Mouse (Mus musculus): Measurements from ENCODE around the gene Arnt.

The Arnt gene

DNA sequence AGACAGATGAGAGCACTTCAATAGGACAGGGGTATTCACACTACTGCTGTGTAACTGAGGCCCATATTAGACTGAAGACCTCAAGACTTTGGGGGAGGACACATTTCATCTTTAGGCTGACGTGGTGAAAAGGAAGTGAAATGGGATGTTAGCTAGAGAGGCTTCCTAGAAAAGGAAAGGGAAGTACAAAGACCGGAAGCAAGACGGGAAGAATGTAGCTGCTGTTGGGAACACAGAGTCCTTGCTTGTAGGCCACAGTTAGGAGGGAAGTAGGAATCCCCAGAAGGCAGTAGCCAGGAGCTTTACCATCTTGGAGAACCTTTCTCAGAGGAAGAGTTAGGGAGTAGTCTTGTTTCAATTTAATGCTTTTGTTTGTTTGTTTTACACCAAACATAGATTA lies 23.6 kb downstream of the Arnt start:
- DNase-seq (ENCODE audit: low spot score), result no peak

DNA sequence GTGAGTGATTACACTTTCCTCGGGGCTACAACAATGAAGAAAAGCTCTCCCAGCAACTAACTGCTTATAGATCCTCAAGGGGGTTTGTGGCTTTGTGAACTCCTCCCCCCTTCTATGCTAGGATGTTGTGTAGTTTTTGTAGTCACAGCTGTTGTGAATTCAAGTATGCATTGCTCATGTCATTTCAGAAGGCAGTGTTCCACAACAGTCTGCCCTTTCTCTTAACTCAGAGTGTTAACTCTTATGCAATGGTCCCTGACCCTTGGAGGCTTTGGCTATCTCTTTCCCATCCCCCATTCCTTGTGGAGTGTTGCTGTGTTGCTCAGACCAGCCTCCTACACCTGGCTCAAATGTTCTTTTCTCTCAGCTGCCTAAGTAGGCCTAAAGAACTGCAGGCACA lies 25.2 kb downstream of the Arnt start:
- DNase-seq (ENCODE audit: low spot score), result no peak

DNA sequence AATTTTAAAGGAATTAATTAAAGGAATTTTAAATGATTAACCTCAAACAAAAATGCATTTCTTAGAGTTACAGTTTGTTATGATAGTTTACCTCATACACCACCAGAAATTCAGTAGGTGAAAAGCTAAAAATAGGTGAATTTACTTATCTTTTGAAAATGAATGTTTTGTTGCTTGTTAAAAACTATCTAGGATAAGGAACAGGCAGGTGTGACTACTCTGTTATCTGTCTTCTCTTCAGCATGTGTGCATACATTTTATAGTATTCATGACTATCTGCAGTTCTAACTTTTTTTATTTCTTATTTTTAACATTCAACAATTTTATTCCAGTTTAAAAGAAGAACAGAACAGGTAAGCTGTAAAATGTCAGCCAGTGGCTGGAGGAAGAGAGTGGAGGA lies 29.7 kb downstream of the Arnt start:
- DNase-seq (ENCODE audit: low spot score), result no peak

DNA sequence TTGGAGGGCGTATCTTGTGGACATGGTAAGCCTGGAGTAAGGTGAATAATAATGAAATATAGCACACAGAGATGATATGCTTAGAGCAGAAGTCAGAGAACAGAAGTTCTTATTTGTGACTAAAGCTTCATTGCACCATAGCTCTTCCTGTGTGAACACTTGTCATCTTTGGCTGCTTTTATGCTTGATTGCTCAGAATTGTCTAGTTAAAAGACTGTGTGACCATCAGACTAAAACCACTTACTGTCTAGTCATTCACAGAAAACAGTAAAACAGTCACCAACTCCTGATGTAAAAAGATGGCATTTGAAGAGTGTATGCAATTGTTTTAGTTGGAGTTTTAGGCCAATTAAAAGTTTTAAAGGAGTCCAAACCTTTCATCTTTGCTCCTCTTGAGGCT lies 44.8 kb downstream of the Arnt start:
- DNase-seq (ENCODE audit: low spot score), result no peak

DNA sequence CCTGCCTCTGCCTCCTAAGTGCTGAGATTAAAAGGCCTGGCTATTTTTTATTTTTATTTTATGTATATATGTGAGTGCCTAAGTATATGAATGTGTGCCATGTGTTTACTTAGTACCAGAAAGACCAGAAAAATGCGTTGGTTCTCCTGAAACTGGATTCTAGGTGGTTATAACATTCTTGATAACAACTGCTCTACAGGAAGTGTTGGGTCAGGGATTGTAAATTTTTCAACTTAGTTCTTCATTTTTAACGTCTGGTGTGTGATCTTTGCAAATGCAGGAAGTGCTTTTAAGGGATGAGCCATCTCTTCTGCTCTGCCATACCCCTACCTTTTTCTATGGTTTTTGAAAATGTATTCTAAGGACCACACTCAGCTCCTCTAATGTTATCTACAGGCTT lies 52.2 kb downstream of the Arnt start:
- DNase-seq (ENCODE audit: low spot score), result no peak

DNA sequence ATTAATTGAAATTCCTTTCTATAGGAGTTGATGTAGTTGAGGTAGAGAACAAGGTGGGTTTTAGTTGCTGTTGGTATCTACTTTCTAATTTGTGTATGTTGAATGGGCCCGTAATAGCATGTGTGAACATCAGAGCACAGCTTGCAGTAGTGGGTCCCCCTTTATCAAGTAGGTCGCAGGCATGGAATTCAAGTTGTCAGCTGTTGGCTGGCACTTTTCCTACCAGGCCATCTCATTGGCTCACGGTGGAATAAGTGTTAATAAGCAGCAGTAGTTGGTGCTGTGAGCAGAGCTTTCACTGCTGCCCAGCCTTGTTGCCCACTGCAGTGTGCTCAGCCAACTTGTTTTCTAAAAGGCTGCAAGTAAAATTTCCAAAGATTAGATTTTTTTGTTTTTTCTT lies 54.5 kb downstream of the Arnt start:
- peak; percentile 18 for DNase-seq (ENCODE audit: low spot score)

DNA sequence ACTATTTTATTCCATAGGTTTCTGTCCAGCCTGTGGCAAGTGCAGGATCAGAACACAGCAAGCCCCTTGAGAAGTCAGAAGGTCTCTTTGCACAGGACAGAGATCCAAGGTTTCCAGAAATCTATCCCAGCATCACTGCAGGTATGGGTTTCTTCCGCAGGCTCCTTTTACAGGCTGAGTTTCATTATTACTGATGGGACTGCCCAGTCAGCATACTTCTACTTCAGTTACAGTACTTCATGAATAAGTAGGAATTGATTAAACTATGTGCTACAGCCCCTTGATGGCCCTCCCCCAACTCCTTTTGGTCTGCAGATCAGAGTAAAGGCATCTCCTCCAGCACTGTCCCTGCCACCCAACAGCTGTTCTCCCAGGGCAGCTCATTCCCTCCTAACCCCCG lies 56.0 kb downstream of the Arnt start:
- peak; percentile 33 for DNase-seq (ENCODE audit: low spot score)

DNA sequence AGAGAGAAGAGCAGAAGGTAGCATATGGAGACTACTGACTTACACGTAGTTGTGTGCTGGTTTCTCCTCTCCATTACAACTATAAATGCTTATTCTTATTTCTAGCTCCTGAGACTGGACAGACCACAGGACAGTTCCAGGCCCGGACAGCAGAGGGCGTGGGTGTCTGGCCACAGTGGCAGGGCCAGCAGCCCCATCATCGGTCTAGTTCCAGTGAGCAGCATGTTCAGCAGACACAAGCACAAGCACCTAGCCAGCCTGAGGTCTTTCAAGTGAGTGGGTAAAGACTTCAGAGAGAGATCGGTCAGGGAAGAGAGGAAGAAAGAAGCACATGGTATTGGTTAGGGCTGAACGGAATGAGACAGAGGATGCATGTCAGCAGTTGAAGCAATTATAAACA lies 60.2 kb downstream of the Arnt start:
- DNase-seq (ENCODE audit: low spot score), result peak; percentile 82

DNA sequence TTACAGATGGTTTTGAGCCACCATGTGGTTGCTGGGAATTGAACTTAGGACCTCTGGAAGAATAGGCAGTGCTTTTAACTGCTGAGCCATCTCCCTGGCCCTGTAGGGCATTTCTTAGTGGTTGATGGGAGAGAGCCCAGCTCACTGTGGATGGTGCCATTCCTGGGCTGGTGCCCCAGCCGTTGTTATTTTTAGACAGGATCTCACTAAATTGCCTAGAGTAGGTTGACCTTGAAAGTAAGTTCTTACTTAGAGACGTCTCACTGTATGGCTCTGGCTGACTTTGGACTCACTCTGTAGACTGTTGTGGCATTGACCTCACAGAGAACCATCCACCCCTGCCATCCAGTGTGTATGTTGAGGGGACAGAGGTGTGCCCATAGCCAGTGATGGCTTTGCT lies 64.0 kb downstream of the Arnt start:
- DNase-seq (ENCODE audit: low spot score), result peak; percentile 32

DNA sequence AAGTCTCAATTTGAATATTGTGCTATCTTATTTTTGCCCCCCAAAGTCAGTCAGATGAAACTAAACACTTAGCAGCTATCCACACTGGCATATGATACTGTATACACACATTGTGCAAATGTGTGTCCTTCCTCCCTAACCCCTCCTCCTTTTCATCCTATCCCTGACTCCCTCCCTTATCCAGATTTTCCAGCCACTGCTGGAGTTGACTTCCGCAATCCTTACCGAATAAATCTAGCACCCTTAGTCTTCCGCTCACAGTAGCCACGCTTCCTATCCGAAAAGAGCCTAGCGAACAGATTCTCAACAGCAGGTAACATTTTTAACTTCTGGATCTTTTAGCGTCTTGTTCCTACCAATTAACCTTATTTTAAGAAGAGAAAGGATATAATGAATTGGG lies 64.8 kb downstream of the Arnt start, which contains the start of gene Ctsk:
Ctsk (plus strand) TSS at position 233 of the 400 bp plus-strand sequence.
- no peak for DNase-seq (ENCODE audit: low spot score)

DNA sequence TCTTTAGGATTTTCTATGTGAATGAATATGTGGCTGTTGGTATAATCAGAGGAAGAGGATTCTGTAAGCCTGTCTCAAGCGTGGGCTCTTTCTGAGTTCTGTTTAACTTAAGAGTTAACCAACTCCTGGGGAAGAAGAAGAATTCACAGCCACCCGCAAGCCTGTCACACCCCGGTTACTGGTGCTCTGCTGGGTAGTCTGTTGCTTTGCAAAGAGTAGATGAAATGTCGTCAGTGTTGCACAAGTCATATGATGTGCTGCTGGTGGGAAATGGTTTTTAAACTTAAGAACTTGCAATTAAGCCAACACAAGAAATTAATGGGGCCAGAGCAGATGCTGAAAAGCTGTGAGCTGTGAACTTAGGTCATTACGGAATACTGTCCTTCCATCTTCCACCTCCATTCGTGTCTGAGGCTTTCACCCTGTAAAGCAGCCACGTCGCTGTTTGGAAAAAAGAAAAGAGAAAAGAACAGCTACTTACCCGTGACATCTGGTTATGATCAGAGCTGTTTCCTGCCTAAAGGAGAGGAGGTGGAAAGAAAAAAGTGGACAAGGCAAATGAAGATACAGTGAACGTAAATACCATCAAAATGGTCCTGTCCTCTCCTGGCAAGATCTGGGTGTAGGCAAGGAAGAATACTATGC lies 65.4 kb downstream of the Arnt start:
- no peak for DNase-seq (ENCODE audit: low spot score)

DNA sequence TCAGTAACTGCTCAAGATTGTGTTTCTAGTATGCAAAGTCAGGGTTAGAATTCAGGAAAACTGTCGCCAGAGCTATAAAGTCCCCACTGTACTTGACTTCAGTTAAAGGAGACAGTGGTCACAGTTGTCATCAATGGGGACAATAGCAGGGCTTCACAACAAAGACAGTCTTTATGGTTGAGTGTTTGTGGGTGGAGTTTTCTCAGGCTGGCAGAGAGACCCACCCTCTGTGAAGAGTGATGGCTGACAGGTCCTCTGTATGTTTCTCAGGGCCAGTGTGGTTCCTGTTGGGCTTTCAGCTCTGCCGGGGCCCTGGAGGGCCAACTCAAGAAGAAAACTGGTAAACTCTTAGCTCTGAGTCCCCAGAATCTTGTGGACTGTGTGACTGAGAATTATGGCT lies 68.1 kb downstream of the Arnt start:
- no peak for DNase-seq (ENCODE audit: low spot score)

DNA sequence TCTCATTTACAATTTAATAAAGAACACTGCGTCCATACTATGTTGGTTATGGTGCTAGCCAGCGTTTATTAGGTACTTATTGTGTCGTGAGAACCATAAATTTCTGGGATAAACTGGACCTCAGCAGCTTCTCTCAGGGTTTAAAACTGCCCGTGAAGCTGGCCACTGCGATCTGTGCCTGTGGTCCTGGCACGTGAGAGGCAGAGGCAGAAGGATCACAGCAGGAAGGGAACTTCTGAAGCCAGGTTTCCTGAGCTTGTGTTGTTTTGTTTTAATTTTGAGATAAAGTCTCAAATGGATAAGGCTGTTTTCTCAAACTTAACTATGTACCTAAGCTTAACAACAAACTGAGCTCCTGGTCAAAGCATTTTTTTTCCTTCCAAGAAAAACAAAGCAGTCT lies 75.2 kb downstream of the Arnt start:
- DNase-seq (ENCODE audit: low spot score), result no peak

DNA sequence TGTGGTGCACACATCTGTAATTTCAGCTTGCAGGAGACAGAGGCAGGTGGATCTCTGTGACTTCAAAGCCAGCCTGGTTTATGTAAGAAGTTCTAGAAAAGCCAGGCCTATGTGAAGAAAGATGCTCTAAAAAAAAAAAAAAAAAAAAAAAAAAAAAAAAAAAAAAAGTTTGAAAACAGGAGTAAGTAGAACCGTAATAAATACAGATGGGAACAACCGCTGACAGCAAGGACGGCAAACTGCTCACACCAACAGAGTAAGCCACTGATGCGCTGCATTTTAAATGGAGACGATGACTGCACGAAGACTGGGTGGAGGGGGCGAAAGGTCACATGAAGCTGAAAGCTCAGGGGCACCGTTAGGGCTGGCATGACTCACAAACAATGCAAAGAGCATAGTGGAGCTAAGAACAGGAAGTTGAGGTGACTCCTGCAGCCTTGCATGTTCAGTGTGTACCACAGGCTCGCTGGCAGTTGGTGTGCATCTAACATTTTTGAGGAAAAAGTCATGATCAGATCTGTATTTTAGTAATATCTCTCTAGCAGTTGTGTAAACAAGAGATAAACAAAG lies 77.5 kb downstream of the Arnt start:
- DNase-seq (ENCODE audit: low spot score), result no peak

DNA sequence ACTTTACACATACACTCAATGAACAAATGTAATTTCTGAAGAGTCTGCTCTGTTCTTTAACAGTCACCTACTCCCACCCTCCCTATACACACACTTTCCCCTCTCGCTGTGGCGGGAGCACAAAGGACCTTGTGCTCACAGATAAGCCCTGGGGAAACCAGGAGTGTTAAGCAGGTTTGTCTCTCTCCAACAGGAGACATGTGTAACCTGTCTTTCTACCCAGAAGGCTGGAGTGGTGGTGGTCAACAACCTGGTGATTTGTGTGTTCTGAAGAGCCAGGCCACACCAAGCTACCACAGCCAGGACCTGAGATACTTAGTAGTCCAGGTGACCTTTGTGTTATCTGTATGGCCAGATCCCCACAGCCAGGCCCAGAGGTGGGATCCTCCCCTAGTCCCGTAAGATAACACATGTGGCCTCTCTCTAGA lies 82.4 kb downstream of the Arnt start:
- no peak for DNase-seq (ENCODE audit: low spot score)

DNA sequence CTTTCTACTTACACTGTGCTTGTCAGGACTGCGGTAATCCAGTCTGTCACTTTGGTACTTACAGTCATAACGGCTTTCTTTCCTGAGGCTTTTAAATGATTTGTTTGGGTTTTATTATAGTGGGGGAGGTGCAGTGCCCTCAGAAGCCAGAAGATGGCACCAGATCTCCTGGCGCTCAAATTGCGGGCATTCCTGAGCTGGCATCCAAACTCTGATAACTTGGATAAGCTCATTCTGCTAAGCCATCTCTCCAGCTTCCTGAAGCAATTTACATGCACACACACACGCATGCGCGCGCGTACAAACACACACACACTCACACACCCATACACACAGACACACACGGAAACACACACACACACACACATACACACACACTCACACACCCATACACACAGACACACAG lies 83.3 kb downstream of the Arnt start:
- peak; percentile 80 for DNase-seq (ENCODE audit: low spot score)

DNA sequence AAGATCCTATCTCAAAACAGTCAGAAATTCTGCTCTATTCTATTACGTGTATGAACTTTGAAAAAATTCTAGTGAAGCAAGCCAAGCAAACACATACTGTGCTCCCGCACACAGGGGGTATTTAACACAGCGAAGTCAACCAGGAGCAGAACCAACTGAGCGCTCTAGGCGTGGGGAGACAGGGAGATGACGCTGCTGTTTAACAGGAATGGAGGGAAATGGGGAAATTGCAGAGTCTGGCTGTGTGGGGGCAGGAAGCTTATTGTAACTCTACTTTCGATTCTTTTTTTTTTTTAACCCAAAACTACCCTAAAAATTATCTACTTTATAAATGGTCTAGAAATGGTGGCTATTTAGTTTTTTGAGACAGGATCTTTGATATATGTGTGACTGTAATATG lies 84.7 kb downstream of the Arnt start:
- DNase-seq (ENCODE audit: low spot score), result no peak

DNA sequence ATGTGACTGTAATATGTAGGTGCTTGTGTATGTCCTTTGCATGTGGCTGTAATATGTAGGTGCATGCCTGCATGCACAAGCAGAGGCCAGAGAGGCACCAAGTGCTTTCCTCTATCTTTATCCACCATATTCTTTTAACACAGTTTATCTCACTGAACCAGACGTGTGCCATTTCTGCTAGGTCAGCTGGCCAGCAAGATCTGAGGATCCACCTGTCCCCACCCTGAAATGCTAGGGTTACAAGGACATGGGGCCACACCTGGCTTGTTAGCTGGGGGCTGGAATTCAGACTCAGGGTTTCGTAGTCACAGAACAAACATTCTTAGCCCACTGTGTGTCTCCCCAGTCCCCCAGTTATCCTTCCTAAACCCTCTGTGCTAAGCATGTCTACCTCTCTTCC lies 85.1 kb downstream of the Arnt start:
- no peak for DNase-seq (ENCODE audit: low spot score)

DNA sequence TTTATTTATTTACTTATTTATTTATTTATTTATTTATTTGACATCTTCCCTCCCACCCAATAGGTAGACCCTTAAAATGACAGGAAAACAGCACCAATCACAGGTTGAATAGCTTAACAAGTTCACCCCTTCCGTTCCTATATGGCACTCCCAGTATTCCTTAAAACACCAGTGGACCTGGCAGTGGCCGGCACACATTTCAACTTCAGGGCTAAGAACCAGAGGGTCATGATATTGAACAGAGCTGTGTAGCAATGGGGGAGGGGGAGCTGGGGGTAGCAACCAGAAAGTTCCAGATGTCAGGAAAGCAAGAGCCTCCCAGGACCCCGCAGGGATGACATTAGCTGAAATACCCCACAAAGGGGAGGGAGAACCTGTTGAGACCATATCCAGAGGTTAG lies 85.9 kb downstream of the Arnt start:
- no peak for DNase-seq (ENCODE audit: low spot score)

DNA sequence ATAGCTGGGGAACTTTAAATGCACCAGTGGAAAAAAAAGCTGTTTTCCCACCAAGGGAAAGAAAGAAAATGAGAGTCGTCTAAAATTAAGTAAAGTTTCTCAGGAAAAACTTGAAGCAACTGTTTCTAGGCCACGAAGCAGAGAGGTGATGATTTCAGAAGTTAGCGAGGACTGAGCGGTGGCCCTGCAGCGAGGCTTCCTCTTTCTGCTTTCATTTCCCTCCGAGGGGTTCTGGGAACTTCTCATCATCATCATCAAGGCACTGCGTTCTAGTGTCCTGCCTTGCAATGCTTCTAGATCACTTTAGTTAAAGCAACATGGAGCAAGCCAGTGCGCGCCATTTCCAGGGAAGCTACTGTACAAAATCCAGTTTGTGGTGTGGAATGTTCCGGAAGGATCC lies 87.0 kb downstream of the Arnt start:
- DNase-seq (ENCODE audit: low spot score), result no peak

DNA sequence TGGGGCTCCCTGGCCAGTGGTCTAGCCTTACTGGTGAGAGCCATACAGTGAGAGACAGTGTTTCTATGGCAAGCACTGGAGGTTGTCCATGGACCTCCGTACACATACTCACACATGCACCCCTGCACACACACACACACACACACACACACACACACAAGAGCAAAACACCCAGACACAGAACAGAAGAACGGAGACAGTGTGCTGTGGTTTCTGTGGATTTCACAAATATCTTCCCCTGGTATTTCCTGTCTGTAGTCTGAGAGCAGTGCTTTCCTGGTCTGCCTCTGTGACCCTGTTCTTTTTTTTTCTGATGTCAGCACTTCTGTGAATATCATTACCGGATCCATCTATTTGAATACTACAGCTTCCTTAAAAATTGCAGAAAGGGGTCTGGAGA lies 89.5 kb downstream of the Arnt start:
- no peak for DNase-seq (ENCODE audit: low spot score)

DNA sequence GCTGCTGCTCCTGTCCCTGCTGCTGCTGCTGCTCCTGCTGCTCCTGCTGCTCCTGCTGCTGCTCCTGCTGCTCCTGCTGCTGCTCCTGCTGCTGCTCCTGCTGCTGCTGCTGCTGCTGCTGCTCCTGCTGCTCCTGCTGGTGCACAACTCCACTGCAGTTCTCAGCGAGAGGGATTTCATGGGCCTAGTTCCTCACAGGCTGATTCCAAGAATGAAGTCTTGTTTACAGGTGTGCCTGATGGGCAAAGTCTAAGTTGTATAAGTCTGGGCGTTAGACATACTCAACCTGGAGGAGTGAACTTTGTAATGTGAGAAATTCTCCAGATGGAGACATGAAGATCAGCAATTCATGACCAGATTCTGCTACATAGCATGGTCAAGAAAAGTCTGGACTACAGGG lies 90.5 kb downstream of the Arnt start:
- DNase-seq (ENCODE audit: low spot score), result no peak

DNA sequence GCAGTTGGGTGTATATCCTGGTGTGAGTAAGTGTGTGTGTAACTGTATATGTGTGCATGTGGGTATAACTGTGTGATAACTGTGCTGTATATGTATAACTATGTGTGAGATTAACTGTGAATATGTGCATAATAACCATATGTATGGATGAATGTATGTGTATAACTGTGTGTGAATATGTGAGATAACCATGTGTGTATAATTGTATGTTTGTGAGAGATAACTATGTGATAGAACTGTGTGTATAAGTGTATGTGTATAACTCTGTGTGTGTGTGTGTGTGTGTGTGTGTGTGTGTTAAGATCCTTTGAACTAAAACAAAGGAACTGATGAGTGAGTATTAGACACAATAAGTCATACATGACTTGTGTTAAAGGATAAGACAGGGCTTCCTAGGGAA lies 91.9 kb downstream of the Arnt start:
- DNase-seq (ENCODE audit: low spot score), result no peak

DNA sequence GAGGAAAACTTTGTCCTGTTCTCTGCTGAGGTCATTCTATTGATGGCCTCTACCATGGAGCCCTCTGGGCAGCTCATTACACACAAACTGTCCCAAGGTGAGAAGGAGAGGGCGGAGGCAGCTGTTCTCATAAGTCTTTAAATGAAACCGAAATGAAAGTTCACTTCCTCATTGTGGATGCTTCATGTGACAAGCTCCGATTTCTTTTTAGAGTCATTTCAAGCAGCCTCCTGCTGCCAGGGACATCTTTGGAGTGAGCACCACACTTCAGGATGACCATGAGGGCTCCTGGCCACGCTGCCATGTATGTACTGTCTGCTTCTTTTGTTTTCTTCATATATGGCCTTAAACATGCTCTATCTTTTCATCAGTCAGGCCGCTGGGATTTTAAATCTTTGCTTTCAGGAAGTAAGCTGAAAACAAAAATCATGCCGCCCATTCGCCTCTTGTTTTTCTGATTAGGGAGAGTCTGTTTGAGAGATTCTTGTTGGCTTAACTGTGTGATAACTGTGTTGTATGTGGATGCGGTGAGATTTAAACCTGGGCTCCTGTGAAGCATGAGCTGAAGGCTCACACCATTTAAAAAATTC lies 92.5 kb downstream of the Arnt start, which contains the start of gene Ctss:
Ctss (plus strand) TSS at position 165 of the 590 bp plus-strand sequence.
- no peak for DNase-seq (ENCODE audit: low spot score)

Measured in testis, postnatal 10 days (tissue).